Mouse (Mus musculus) MEL-GATA-1-ER (cell line): ENCODE measurements around the gene Agrp.

Source experiments
- DNase-seq: peaks from one replicate; pipeline ENCODE4 v3.0.0-alpha.2; 2012; ENCODE audit warnings: low read depth; ENCODE audit errors: extremely low read depth

Agrp gene

GRCm38 (mm10) chr8:105552824-105553223 lies 84.4 kb downstream of the Agrp start:
- DNase-seq: no peak

- DNase-seq: no peak
Observed at GRCm38 (mm10) chr8:105552032-105552431, 85.2 kb downstream of the Agrp start.

- DNase-seq: no peak
Observed at GRCm38 (mm10) chr8:105550083-105550482, 87.1 kb downstream of the Agrp start.

- DNase-seq: no peak
Observed at GRCm38 (mm10) chr8:105549506-105549905, 87.7 kb downstream of the Agrp start.

GRCm38 (mm10) chr8:105546384-105547350 lies 90.5 kb downstream of the Agrp start:
- no peak for DNase-seq

GRCm38 (mm10) chr8:105545249-105545648 lies 91.9 kb downstream of the Agrp start:
- no peak for DNase-seq

- no peak for DNase-seq
Observed at GRCm38 (mm10) chr8:105544544-105545205, 92.5 kb downstream of the Agrp start.

- DNase-seq: peak; percentile 63
Observed at GRCm38 (mm10) chr8:105543703-105544102, 93.5 kb downstream of the Agrp start.

- peak; percentile 71 for DNase-seq
Observed at GRCm38 (mm10) chr8:105542808-105543207, 94.4 kb downstream of the Agrp start.

GRCm38 (mm10) chr8:105542032-105542656 lies 95.0 kb downstream of the Agrp start:
- DNase-seq: peak; percentile 90

- DNase-seq: no peak
Observed at GRCm38 (mm10) chr8:105538940-105539339, 98.3 kb downstream of the Agrp start.

GRCm38 (mm10) chr8:105537011-105537677 lies 100.0 kb downstream of the Agrp start:
- no peak for DNase-seq

- DNase-seq: no peak
Observed at GRCm38 (mm10) chr8:105536546-105536945, 100.6 kb downstream of the Agrp start.

GRCm38 (mm10) chr8:105533892-105534329 lies 103.3 kb downstream of the Agrp start:
- peak; percentile 65 for DNase-seq

- no peak for DNase-seq
Observed at GRCm38 (mm10) chr8:105533439-105533838, 103.8 kb downstream of the Agrp start.

GRCm38 (mm10) chr8:105531774-105532173 lies 105.4 kb downstream of the Agrp start:
- DNase-seq: peak; percentile 41

GRCm38 (mm10) chr8:105529271-105529670 lies 107.9 kb downstream of the Agrp start:
- no peak for DNase-seq

- DNase-seq: no peak
Observed at GRCm38 (mm10) chr8:105528206-105528605, 109.0 kb downstream of the Agrp start.

GRCm38 (mm10) chr8:105527110-105527509 lies 110.1 kb downstream of the Agrp start:
- DNase-seq: no peak

GRCm38 (mm10) chr8:105522890-105523289 lies 114.3 kb downstream of the Agrp start:
- DNase-seq: no peak
